20 mouse cellular contexts compared by ENCODE assay signal in genomic region chr5:84752053-84752452, GRCm38 (mm10).
DNase-seq lines count a peak whose midpoint lies in the region; ATAC-seq and TF ChIP-seq lines count a peak whose summit lies in the region.
"Had no signal": no experiment of that assay in that cellular context is flagged by ENCODE, and none has a peak within 500 bp of the region (broad histone marks: within the 10 kb centered on the region; RNA-seq: fewer than 3 reads in every experiment).

No protein-coding gene starts in this region.

- no peaks in the 10 kb centered on the region for H3K27me3 ChIP-seq in forebrain, embryonic 16.5 days (replicated peaks; ENCODE audit: control insufficient read depth, insufficient read depth, low read length)
- H3K27me3 ChIP-seq: embryonic facial prominence, embryonic 13.5 days; liver, embryonic 12.5 days had no signal

- H3K4me2 ChIP-seq in forebrain, embryonic 16.5 days (ENCODE audit: low read length): no peak overlapping the region
- H3K4me2 ChIP-seq: embryonic facial prominence, embryonic 13.5 days; liver, embryonic 12.5 days; lung, embryonic 14.5 days had no signal

- H3K4me3 ChIP-seq in forebrain, embryonic 16.5 days (replicated peaks; ENCODE audit: low read length): no peak overlapping the region
- no peak overlapping the region for H3K4me3 ChIP-seq in gastrocnemius, adult 2 months
- H3K4me3 ChIP-seq: embryonic facial prominence, embryonic 13.5 days; hindbrain, embryonic 10.5 days; left cerebral cortex, adult 2 months; liver, embryonic 12.5 days had no signal

- TF ChIP-seq CTCF in gastrocnemius, adult 2 months (IDR thresholded peaks at IDR 0.05): no peak

- H3K9me3 ChIP-seq in forebrain, embryonic 16.5 days (ENCODE audit: control insufficient read depth, low read length): no peaks in the 10 kb centered on the region
- H3K9me3 ChIP-seq: embryonic facial prominence, embryonic 13.5 days; G1E; hindbrain, embryonic 10.5 days; liver, embryonic 12.5 days had no signal

- no peaks in the 10 kb centered on the region for H3K4me1 ChIP-seq in forebrain, embryonic 16.5 days (replicated peaks; ENCODE audit: control insufficient read depth, insufficient read depth, low read length)
- H3K4me1 ChIP-seq: embryonic facial prominence, embryonic 13.5 days; hindbrain, embryonic 10.5 days; liver, embryonic 12.5 days had no signal

- no peak overlapping the region for H3K9ac ChIP-seq in forebrain, embryonic 16.5 days (replicated peaks; ENCODE audit: low read depth, low read length)
- H3K9ac ChIP-seq: embryonic facial prominence, embryonic 13.5 days; liver, embryonic 12.5 days; lung, embryonic 14.5 days had no signal

- peak; percentile 34 for DNase-seq in cerebellum, adult 9-10 months
- no peak for DNase-seq in cerebellum, adult 8-10 months
- DNase-seq in layer of hippocampus, adult 18-20 months (ENCODE audit: low spot score in 2 of 2): peak; percentile 43 to 82
- DNase-seq in layer of hippocampus, postnatal 25 days (ENCODE audit: extremely low spot score in 1 of 2, low spot score in 1 of 2): no peak
- DNase-seq in retina, embryonic 14.5 days (ENCODE audit: low spot score): peak; percentile 72
- DNase-seq in gastrocnemius, adult 2 months: no peak
- no peak for DNase-seq in heart, postnatal 10 days
- DNase-seq: adrenal gland, postnatal 25 days; gastrocnemius, postnatal 36 days; kidney, adult 9 months; kidney, postnatal 25 days; lung, embryonic 14.5 days; lung, postnatal 36 days had no signal

- H3K36me3 ChIP-seq in forebrain, embryonic 16.5 days (ENCODE audit: control insufficient read depth, insufficient read depth): no peaks in the 10 kb centered on the region
- H3K36me3 ChIP-seq: embryonic facial prominence, embryonic 13.5 days; G1E; hindbrain, embryonic 10.5 days; liver, embryonic 12.5 days had no signal

- H3K27ac ChIP-seq in forebrain, embryonic 16.5 days (ENCODE audit: low read length): no peak overlapping the region
- no peak overlapping the region for H3K27ac ChIP-seq in gastrocnemius, adult 2 months
- H3K27ac ChIP-seq: embryonic facial prominence, embryonic 13.5 days; hindbrain, embryonic 10.5 days; left cerebral cortex, adult 2 months; liver, embryonic 12.5 days had no signal

- intact Hi-C loops in gastrocnemius, adult 2 months (cut with DNase I): no loop called here
- intact Hi-C loops in heart, postnatal 10 days (cut with DNase I): no loop called here

- ATAC-seq in forebrain, embryonic 16.5 days: peak; percentile 83
- ATAC-seq: inflammation-experienced regulatory T-cells, adult 6 months; liver, embryonic 12.5 days had no signal

Comparison
In these comparisons a context has a peak if more than half of its experiments do, and no peak if none do; other contexts are left out.
1. DNase-seq: peak in cerebellum, adult 9-10 months (single experiment), layer of hippocampus, adult 18-20 months (2 of 2) and retina, embryonic 14.5 days (single experiment); none in cerebellum, adult 8-10 months (single experiment), layer of hippocampus, postnatal 25 days (0 of 2), gastrocnemius, adult 2 months (single experiment) and heart, postnatal 10 days (0 of 2).